Mouse (Mus musculus) hindbrain, embryonic 12.5 days (tissue): Measurements from ENCODE around the gene Qrich1. TPM values are rescaled to one million over a fixed set of nuclear protein-coding genes. Genes with fewer than 3 reads are reported as not detected.
A peak's percentile ranks its signal among the peaks of the same experiment; 100 is the strongest.

Experiments used
- ATAC-seq: fragments of 200-750 bp; cut with Nextera tagmentation; 2 replicates; pipeline ENCODE4 v1.8.0; 2017; ENCODE audit warnings: moderate TSS enrichment; ENCODE audit not compliant: low FRiP score
- H3K27ac ChIP-seq: fragments of 300-500 bp; sonication (generic); 2 replicates; pipeline ENCODE4 v1.5.1; 2016; ENCODE audit warnings: mild to moderate bottlenecking
- H3K27me3 ChIP-seq: fragments of 300-500 bp; sonication (generic); 2 replicates; pipeline ENCODE4 v1.6.1; 2016; ENCODE audit warnings: mild to moderate bottlenecking
- H3K36me3 ChIP-seq: fragments of 300-500 bp; sonication (generic); 2 replicates; pipeline ENCODE4 v1.6.1; 2016; ENCODE audit warnings: mild to moderate bottlenecking
- H3K4me1 ChIP-seq: fragments of 300-500 bp; sonication (generic); 2 replicates; pipeline ENCODE4 v1.6.1; 2016
- H3K4me2 ChIP-seq: fragments of 300-500 bp; sonication (generic); replicated peaks from 2 replicates; pipeline ENCODE4 v1.6.1; 2016; ENCODE audit warnings: mild to moderate bottlenecking
- H3K4me3 ChIP-seq: fragments of 300-500 bp; sonication (generic); 2 replicates; pipeline ENCODE4 v1.5.1; 2016; ENCODE audit warnings: mild to moderate bottlenecking
- H3K9ac ChIP-seq: fragments of 300-500 bp; sonication (generic); 2 replicates; pipeline ENCODE4 v1.6.1; 2016; ENCODE audit warnings: mild to moderate bottlenecking, moderate library complexity
- H3K9me3 ChIP-seq: fragments of 300-500 bp; sonication (generic); replicated peaks from 2 replicates; pipeline ENCODE4 v1.6.1; 2016; ENCODE audit warnings: mild to moderate bottlenecking
- WGBS: fragments of 180-500 bp; shearing (Covaris S2); methylation state at CpG from one replicate; pipeline ENCODE4 v1.1.7; 2016; 5-methylcytosine and 5-hydroxymethylcytosine counted together
- polyA plus RNA-seq: library from polyadenylated mRNA; unstranded; fragments of >200 nt; fragmentation: Nextera tagmentation; extraction: Ambion mirVana; gene quantifications from 2 replicates; pipeline ENCODE4 v1.2.1, GENCODE M21; 2016

The Qrich1 gene
- polyA plus RNA-seq, 1 experiment from 2014 or later = 162 TPM

DNA sequence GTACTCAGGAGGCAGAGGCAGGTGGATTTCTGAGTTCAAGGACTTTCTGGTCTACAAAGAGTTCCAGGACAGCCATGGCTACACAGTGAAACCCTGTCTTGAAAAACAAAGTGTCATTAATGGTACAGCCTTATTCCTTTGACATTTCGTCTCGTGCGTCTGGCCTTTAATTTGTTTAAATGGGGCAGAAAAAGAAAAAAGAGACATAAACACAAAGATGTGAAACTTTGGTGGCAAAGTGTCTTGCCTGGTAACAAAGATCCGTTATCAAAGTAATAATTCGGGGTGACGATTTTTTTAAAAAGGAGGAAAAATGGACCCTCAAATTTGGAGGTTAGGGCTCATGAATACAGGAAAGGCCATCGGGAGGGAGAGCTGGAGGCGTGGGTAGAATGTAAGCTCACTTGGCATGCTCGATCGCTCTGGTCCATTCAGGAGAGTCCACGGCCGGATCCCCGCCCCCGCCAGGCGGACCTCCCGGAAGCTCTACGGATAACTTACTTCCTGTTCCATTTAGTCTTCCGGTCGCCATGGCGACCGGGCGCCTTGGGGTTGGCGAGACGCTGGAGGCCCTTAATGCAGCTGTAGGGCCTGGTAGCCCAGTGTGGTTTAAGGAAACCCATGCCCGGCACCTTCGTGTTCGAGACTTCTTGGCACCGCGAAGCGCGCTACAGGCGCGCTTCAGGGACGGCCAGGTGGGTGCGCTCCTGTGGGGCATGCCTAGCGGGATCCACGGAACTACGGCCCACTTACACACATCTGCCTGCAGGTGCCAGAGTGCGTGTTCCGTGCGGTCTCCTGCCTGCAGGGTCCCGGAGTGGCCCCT is 53.0 kb downstream of the Qrich1 start, which contains the start of gene Dalrd3:
Gene Dalrd3 (plus strand): TSS at position 506 of the 826 bp plus-strand sequence.
- Histone ChIP-seq H3K4me2 (peak within 1 kb of the TSS; percentile 73), H3K36me3 (peaks cover 53% of the 10 kb centered on the region), H3K9ac (peak within 1 kb of the TSS; percentile 55), H3K9me3 (no peaks in the 10 kb centered on the region), H3K4me1 (peaks cover 52% of the 10 kb centered on the region), H3K27ac (peak within 1 kb of the TSS; percentile 35), H3K4me3 (peak within 1 kb of the TSS; percentile 48), H3K27me3 (no peaks in the 10 kb centered on the region)
- 6% methylated on average over 42 of the region's 42 CpGs for WGBS
- ATAC-seq = peak; percentile 63

DNA sequence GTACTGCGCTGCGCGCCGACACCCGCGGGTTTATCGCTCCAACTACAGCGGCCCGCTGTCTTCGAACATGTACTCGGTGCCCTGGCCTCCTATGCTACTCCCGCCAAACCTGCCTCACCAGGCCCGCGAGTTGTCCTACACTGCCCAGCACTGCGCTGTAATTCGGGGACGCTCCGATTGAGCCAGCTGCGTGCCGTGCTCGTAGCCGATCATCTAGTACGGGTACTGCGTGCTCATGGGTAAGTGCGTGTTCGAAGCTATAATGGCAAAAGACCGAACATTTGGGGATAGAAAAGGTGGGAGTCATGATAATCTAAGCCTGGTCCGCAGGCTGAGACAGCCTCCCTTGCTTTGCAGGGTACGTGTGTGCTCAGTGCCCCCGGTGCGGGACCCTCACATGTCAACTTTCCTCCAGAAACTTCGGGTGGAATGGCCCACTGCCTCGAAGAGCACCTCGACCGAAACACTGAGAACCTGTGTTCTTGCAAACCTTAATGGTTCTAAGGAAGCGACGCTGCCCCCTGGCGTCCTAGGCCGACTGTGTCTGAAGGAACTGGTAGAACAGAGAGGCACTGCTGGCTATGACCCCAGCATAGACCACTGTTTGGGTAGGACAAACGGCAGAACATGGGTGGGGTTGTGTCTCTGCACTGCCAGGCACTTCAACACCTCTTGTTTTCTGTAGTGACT is 53.7 kb downstream of the Qrich1 start:
- Histone ChIP-seq H3K27ac (peak overlapping the region; percentile 35), H3K4me1 (peaks cover 60% of the 10 kb centered on the region), H3K4me3 (peak overlapping the region; percentile 48), H3K27me3 (no peaks in the 10 kb centered on the region), H3K9me3 (no peaks in the 10 kb centered on the region), H3K9ac (peak overlapping the region; percentile 55), H3K36me3 (peaks cover 53% of the 10 kb centered on the region), H3K4me2 (peak overlapping the region; percentile 73)
- WGBS = 2% methylated on average over 40 of the region's 40 CpGs
- peak; percentile 10; the same call in 1 of the 2 replicates for ATAC-seq

DNA sequence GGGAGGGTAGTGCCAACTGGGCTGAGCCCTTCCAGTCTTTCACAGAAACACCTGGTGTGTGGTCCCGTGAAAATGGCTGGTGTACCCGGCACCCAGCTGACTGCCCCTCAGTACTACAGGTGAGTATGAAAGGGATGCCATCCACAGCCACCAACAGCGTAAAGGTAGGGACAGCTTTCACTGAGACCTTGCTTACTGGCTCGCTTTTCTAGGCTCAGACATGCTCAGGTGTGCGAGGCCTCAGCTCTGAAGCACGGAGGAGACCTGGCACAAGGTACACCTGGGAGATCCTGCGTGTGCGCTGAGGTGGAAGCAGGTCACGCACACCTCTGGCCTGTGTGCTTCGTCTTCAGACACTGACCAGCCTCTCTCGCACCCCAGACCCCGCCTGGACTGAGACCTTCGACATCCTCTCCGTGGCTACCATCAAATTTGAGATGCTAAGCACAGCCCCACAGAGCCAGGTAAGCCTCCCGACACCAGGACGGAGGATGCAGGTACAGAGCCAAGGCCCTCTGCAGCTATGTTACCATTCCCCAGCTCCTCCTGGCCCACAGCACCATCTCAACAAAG is 54.9 kb downstream of the Qrich1 start:
- Histone ChIP-seq H3K4me2 (no peak overlapping the region), H3K27ac (no peak overlapping the region), H3K27me3 (no peaks in the 10 kb centered on the region), H3K9me3 (no peaks in the 10 kb centered on the region), H3K9ac (no peak overlapping the region), H3K36me3 (peaks cover 56% of the 10 kb centered on the region), H3K4me3 (no peak overlapping the region), H3K4me1 (peaks cover 62% of the 10 kb centered on the region)
- no peak for ATAC-seq
- whole genome bisulfite sequencing = 94% methylated on average over 16 of the region's 16 CpGs

DNA sequence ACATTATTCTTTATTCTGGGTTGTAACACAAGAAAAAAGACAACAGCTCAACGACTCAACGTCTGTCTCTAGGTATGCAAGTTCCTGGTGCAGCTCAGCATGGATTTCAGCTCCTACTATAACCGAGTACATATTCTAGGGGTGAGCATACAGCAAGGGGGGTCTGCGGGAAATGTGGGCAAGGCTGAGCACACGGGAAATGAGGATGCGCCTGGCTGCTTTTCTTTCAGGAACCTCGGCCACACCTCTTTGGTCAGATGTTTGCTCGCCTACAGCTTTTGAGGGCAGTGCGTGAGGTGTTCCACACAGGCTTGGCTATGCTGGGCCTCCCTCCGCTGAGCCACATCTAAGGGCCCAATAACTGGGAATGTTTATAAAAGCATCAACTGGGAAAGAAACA is 55.7 kb downstream of the Qrich1 start:
- H3K9me3 ChIP-seq = no peaks in the 10 kb centered on the region
- ATAC-seq = no peak

DNA sequence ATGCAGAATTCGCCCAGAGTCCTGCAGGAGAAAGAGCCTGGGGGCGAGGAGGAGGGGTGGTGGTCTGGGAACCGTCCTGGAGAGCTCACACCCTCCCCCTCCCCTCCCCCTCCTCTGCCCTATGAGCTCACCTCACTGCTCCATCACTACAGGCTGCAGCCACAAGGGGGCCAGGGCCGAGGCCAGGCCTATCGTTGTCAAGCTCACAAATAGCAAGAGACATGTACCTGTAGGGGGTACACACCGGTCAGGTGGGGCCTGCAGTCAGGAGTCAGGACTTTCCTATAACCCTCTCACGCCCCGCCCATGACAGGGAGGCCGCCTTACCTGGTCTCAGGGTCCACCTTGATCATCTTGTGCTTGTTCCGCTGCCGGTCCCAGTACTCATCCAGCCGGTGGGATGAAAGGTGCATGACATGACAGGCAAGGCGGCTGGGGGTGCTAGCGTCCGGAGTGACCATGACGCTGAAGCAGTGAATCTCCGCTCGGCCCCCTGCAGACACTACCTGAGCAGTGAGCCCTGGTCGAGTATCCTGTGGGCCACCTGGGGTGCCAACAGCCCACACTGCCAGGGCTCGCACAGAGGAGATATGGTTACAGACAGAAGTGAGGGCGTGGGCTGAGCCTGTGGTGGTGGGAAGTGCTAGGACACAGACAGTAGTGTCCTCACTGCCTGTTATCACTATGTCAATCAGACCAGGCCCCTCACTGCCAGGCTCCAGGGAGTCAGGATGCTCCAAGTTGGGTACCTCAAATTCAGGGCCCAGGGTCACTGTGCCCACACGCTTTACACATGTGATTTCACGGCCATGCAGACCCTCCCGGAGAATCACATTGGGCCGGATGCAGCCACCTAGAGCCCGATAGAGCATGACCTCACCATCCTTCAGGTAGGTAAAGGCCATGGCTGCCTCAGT is 57.4 kb downstream of the Qrich1 start:
- ATAC-seq = no peak
- H3K9ac ChIP-seq = peak overlapping the region; percentile 9; the same call in 1 of the 2 replicates
- 50% methylated on average over 26 of the region's 26 CpGs for WGBS
- H3K4me3 ChIP-seq = no peak overlapping the region
- H3K27ac ChIP-seq = no peak overlapping the region; the same call in 1 of the 2 replicates
- H3K4me2 ChIP-seq = peak overlapping the region; percentile 69; the same call in 1 of the 2 replicates
- H3K4me1 ChIP-seq = peaks cover 65% of the 10 kb centered on the region
- H3K36me3 ChIP-seq = peaks cover 56% of the 10 kb centered on the region
- no peaks in the 10 kb centered on the region for H3K27me3 ChIP-seq
- no peaks in the 10 kb centered on the region for H3K9me3 ChIP-seq

More for the DNA sequence above, 55.7 kb downstream of the Qrich1 start:
- Histone ChIP-seq H3K4me1 (peaks cover 70% of the 10 kb centered on the region), H3K27ac (no peak overlapping the region), H3K4me3 (no peak overlapping the region), H3K4me2 (no peak overlapping the region), H3K27me3 (no peaks in the 10 kb centered on the region), H3K36me3 (peaks cover 56% of the 10 kb centered on the region), H3K9ac (no peak overlapping the region)
- WGBS = 86% methylated on average over 10 of the region's 10 CpGs

DNA sequence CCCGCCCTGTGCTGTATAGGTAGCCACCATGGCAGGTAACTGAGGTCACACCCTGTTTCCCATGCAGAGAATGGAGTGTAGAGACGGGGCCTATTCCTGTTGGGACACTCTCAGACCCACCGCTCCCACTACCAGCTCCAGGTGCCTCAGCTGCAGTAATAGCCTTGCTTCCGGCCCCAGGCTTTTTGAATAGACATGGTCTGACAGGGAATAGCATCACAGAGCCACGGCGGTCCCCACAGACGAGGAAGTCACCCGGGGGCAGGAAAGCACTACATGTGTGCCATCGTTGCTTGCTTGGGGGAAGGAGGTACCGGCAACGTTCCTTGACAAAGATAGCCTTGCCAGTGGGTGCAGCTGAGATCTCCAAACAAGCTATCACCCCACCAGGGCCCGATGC is 58.3 kb downstream of the Qrich1 start:
- peaks cover 70% of the 10 kb centered on the region for H3K4me1 ChIP-seq
- H3K27me3 ChIP-seq = peaks cover 4% of the 10 kb centered on the region; the same call in 1 of the 2 replicates
- H3K27ac ChIP-seq = peak overlapping the region; percentile 24; the same call in 1 of the 2 replicates
- H3K4me2 ChIP-seq = peak overlapping the region; percentile 69; the same call in 1 of the 2 replicates
- H3K9me3 ChIP-seq = no peaks in the 10 kb centered on the region
- H3K36me3 ChIP-seq = peaks cover 56% of the 10 kb centered on the region
- WGBS = 79% methylated on average over 12 of the region's 12 CpGs
- no peak overlapping the region for H3K4me3 ChIP-seq
- no peak for ATAC-seq
- 0 out of 2 replicates have a peak overlapping the region, but pooled peaks have one; percentile 32 for H3K9ac ChIP-seq

DNA sequence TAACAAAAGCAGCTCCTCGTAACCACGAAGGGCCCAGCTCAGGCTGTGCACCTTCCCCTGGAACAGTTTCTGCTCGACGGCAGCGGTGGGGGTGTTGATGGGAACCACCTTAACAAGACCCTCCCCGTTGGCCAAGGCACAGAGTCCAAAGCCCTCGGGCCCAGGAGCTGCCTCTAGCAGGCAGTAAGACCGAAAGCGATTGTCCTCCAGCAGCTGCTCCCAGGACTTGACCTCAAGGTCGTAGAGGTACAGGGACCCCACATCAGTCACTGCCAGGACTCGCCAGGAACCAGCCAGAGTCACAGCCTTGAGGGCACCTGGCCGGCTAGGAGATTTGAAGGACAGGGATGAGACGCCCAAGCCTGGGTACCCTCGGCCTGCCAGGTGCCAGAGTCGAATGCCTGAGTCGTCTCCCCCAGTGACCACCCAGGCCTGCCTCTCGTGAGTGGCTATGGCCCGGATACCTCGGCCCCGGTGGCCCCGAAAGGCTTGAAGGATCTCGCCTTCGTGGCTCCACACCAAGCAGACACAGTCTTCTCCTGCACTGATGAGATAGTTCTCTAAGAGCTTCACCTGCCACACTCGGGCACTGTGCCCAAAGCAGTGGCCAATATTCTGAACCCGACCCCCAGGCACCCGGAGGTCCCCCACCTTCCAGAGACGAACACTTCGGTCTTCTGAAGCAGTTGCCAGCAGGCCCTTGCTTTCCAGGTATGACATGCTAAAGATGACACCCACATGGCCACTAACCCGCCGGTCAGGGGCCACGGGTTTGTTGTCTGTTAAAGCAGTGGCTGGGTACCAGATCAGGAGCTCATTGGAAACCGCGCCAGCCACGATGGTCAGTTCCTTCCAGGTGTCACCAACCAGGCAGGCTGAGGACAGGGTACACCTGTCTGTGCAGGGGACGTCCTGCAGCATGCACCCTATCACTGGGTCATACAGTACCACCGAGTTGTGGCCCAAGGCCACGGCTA is 59.0 kb downstream of the Qrich1 start:
- 84% methylated on average over 37 of the region's 37 CpGs for WGBS

DNA sequence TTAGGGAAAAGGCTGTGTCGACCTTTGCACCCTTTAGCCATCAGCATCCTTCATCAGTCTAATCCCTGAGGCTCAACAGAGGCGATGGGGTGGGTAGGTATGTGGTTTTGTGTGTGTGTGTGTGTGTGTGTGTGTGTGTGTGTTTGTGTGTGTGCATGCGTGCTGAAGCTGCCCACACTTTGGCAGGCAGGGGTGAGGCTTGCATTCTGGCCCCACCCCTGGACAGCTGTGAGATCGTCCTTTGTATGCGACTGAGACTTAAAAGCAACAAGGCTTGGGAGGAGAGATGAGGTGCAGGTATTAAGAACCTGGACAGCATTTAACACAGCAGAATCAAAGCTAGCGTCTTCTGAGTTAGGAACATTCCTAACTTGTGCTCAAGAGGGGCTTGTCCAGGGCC is 60.4 kb downstream of the Qrich1 start:
- ATAC-seq = no peak
- Histone ChIP-seq H3K27ac (peak overlapping the region; percentile 35), H3K4me1 (peaks cover 59% of the 10 kb centered on the region)

More for the DNA sequence above, 59.0 kb downstream of the Qrich1 start:
- Histone ChIP-seq H3K36me3 (peaks cover 54% of the 10 kb centered on the region), H3K9me3 (no peaks in the 10 kb centered on the region), H3K27ac (no peak overlapping the region; the same call in 1 of the 2 replicates), H3K9ac (peak overlapping the region; percentile 32), H3K4me3 (no peak overlapping the region; the same call in 1 of the 2 replicates), H3K4me1 (peaks cover 63% of the 10 kb centered on the region), H3K4me2 (peak overlapping the region; percentile 69), H3K27me3 (peaks cover 5% of the 10 kb centered on the region)
- ATAC-seq = no peak

DNA sequence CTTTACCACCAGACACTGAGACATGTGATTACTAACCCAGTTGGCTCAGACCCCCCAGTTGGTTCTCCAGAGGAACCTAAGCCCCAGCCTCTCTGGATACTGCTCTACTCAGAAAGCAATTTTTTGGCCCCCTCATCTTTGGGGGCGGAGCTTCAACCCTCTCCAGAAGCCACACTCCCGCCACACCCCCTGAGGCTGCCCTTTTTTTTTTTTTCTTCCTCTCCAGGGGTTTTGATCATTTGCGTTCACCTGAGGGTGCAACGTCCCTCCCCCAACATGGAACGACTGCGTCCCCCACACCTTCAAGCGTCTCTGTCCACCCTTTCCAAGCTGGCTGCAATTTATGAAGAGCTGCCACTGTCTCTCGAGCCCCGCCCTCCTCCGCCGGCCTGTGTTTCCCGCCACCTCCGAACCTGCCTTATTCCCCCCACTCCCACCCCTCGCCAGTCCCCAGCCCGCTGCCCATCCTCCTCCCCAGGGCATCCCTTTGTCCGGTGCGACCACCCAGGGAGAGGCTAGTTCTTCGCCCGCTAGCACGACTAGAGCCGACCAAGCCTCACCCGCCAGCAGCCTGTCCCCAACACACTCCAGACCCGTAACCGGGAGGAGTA is 61.4 kb downstream of the Qrich1 start:
- H3K36me3 ChIP-seq = peaks cover 35% of the 10 kb centered on the region
- peak; percentile 69 for ATAC-seq
- peak overlapping the region; percentile 69 for H3K4me2 ChIP-seq
- peaks cover 19% of the 10 kb centered on the region for H3K27me3 ChIP-seq
- peak overlapping the region; percentile 83 for H3K4me3 ChIP-seq
- peaks cover 59% of the 10 kb centered on the region for H3K4me1 ChIP-seq
- under 1% methylated on average over 24 of the region's 24 CpGs for WGBS
- peak overlapping the region; percentile 96 for H3K9ac ChIP-seq
- no peaks in the 10 kb centered on the region for H3K9me3 ChIP-seq
- peak overlapping the region; percentile 97 for H3K27ac ChIP-seq

More for the DNA sequence above, 60.4 kb downstream of the Qrich1 start:
- peak overlapping the region; percentile 96; the same call in 1 of the 2 replicates for H3K9ac ChIP-seq
- 53% methylated on average over 6 of the region's 6 CpGs for WGBS
- peak overlapping the region; percentile 83 for H3K4me3 ChIP-seq
- H3K36me3 ChIP-seq = peaks cover 45% of the 10 kb centered on the region
- peak overlapping the region; percentile 69 for H3K4me2 ChIP-seq
- H3K27me3 ChIP-seq = peaks cover 16% of the 10 kb centered on the region
- H3K9me3 ChIP-seq = no peaks in the 10 kb centered on the region
